Mouse (Mus musculus) embryonic facial prominence, embryonic 10.5 days (tissue): ENCODE results near the gene Fxyd6. TPM values are rescaled to one million over a fixed set of nuclear protein-coding genes. Genes with fewer than 3 reads are reported as not detected.

Experiments
- DNase-seq: peaks from one replicate; pipeline ENCODE4 v3.0.0-alpha.2; 2017; ENCODE audit warnings: low spot score
- H3K27ac ChIP-seq: fragments of 300-500 bp; sonication (generic); replicated peaks from 2 replicates; pipeline ENCODE4 v1.5.1; 2016; ENCODE audit warnings: mild to moderate bottlenecking
- H3K27me3 ChIP-seq: fragments of 300-500 bp; sonication (generic); replicated peaks from 2 replicates; pipeline ENCODE4 v1.6.1; 2016; ENCODE audit warnings: low read depth, mild to moderate bottlenecking; ENCODE audit not compliant: poor library complexity, severe bottlenecking
- H3K36me3 ChIP-seq: fragments of 300-500 bp; sonication (generic); replicated peaks from 2 replicates; pipeline ENCODE4 v1.6.1; 2016; ENCODE audit warnings: mild to moderate bottlenecking, moderate library complexity
- H3K4me1 ChIP-seq: fragments of 300-500 bp; sonication (generic); 2 replicates; pipeline ENCODE4 v1.6.1; 2016
- H3K4me3 ChIP-seq: fragments of 300-500 bp; sonication (generic); 2 replicates; pipeline ENCODE4 v1.5.1; 2016; ENCODE audit warnings: mild to moderate bottlenecking, moderate library complexity
- H3K9me3 ChIP-seq: fragments of 300-500 bp; sonication (generic); 2 replicates; pipeline ENCODE4 v1.6.1; 2016; ENCODE audit warnings: mild to moderate bottlenecking
- WGBS: fragments of 180-500 bp; shearing (Covaris S2); methylation state at CpG from one replicate; pipeline ENCODE4 v1.1.7; 2016; 5-methylcytosine and 5-hydroxymethylcytosine counted together
- polyA plus RNA-seq: library from polyadenylated mRNA; unstranded; fragments of >200 nt; fragmentation: Nextera tagmentation; extraction: Ambion mirVana; gene quantifications from 2 replicates; pipeline ENCODE4 v1.2.1, GENCODE M21; 2016

The Fxyd6 gene
- polyA plus RNA-seq, 1 experiment from 2014 or later: 131 TPM

- Histone ChIP-seq H3K9me3 (no peaks in the 10 kb centered on the region), H3K4me3 (no peak overlapping the region), H3K27me3 (no peaks in the 10 kb centered on the region), H3K4me1 (0 out of 2 replicates have a peak, but pooled peaks cover 4% of the 10 kb centered on the region), H3K27ac (no peak overlapping the region), H3K36me3 (no peaks in the 10 kb centered on the region)
- 84% methylated on average over 2 of the region's 2 CpGs for WGBS
- no peak for DNase-seq
These were observed 14.8 kb upstream of the Fxyd6 start for GRCm38 (mm10) chr9:45355192-45355591.

- no peak overlapping the region for H3K27ac ChIP-seq
- no peaks in the 10 kb centered on the region for H3K9me3 ChIP-seq
- H3K36me3 ChIP-seq: no peaks in the 10 kb centered on the region
- H3K4me3 ChIP-seq: no peak overlapping the region
- DNase-seq: no peak
- 79% methylated on average over 7 of the region's 7 CpGs for WGBS
- peaks cover 4% of the 10 kb centered on the region; the same call in 1 of the 2 replicates for H3K4me1 ChIP-seq
- H3K27me3 ChIP-seq: no peaks in the 10 kb centered on the region
These were observed 11.6 kb upstream of the Fxyd6 start for GRCm38 (mm10) chr9:45358356-45358755.

GRCm38 (mm10) chr9:45362051-45362461 is 7.9 kb upstream of the Fxyd6 start:
- Histone ChIP-seq H3K4me3 (no peak overlapping the region), H3K4me1 (peaks cover 4% of the 10 kb centered on the region; the same call in 1 of the 2 replicates), H3K36me3 (no peaks in the 10 kb centered on the region), H3K27ac (no peak overlapping the region), H3K9me3 (no peaks in the 10 kb centered on the region), H3K27me3 (0 out of 2 replicates have a peak, but pooled peaks cover 4% of the 10 kb centered on the region)
- DNase-seq: no peak
- WGBS: 48% methylated on average over 2 of the region's 2 CpGs

- peaks cover 8% of the 10 kb centered on the region for H3K4me1 ChIP-seq
- H3K27me3 ChIP-seq: peaks cover 12% of the 10 kb centered on the region
- H3K27ac ChIP-seq: no peak overlapping the region
- DNase-seq: no peak
- WGBS: 67% methylated on average over 7 of the region's 7 CpGs
- no peaks in the 10 kb centered on the region for H3K36me3 ChIP-seq
- no peaks in the 10 kb centered on the region for H3K9me3 ChIP-seq
- H3K4me3 ChIP-seq: no peak overlapping the region
These were observed 6.3 kb upstream of the Fxyd6 start for GRCm38 (mm10) chr9:45363639-45364214.

GRCm38 (mm10) chr9:45367716-45368115 is 2.3 kb upstream of the Fxyd6 start:
- 75% methylated on average over 8 of the region's 8 CpGs for WGBS

GRCm38 (mm10) chr9:45368341-45368901 is 1.6 kb upstream of the Fxyd6 start:
- Histone ChIP-seq H3K4me3 (no peak overlapping the region), H3K4me1 (peaks cover 51% of the 10 kb centered on the region), H3K27ac (no peak overlapping the region), H3K36me3 (peaks cover 6% of the 10 kb centered on the region; the same call in 1 of the 2 replicates), H3K9me3 (no peaks in the 10 kb centered on the region), H3K27me3 (peaks cover 22% of the 10 kb centered on the region)
- DNase-seq: no peak
- 60% methylated on average over 5 of the region's 5 CpGs for WGBS

More at GRCm38 (mm10) chr9:45367716-45368115, 2.3 kb upstream of the Fxyd6 start:
- peaks cover 44% of the 10 kb centered on the region for H3K4me1 ChIP-seq
- H3K9me3 ChIP-seq: no peaks in the 10 kb centered on the region
- H3K27ac ChIP-seq: no peak overlapping the region
- DNase-seq: no peak
- peaks cover 22% of the 10 kb centered on the region for H3K27me3 ChIP-seq
- 0 out of 2 replicates have a peak, but pooled peaks cover 3% of the 10 kb centered on the region for H3K36me3 ChIP-seq
- no peak overlapping the region for H3K4me3 ChIP-seq

GRCm38 (mm10) chr9:45370616-45371336 is 791 bp downstream of the Fxyd6 start:
- H3K9me3 ChIP-seq: no peaks in the 10 kb centered on the region
- H3K36me3 ChIP-seq: peaks cover 27% of the 10 kb centered on the region
- H3K4me1 ChIP-seq: peaks cover 56% of the 10 kb centered on the region
- peak overlapping the region; percentile 75 for H3K4me3 ChIP-seq
- DNase-seq: no peak
- H3K27ac ChIP-seq: peak overlapping the region; percentile 91
- peaks cover 22% of the 10 kb centered on the region for H3K27me3 ChIP-seq
- WGBS: 4% methylated on average over 25 of the region's 25 CpGs

- no peaks in the 10 kb centered on the region for H3K9me3 ChIP-seq
- 30% methylated on average over 2 of the region's 2 CpGs for WGBS
- H3K4me3 ChIP-seq: peak overlapping the region; percentile 75
- H3K4me1 ChIP-seq: peaks cover 56% of the 10 kb centered on the region
- peaks cover 32% of the 10 kb centered on the region for H3K36me3 ChIP-seq
- peak; percentile 55 for DNase-seq
- peak overlapping the region; percentile 91 for H3K27ac ChIP-seq
- peaks cover 22% of the 10 kb centered on the region for H3K27me3 ChIP-seq
These were observed 1.3 kb downstream of the Fxyd6 start for GRCm38 (mm10) chr9:45371337-45371707.

GRCm38 (mm10) chr9:45373896-45374295 is 3.9 kb downstream of the Fxyd6 start:
- Histone ChIP-seq H3K36me3 (peaks cover 57% of the 10 kb centered on the region), H3K4me3 (no peak overlapping the region), H3K27ac (no peak overlapping the region), H3K9me3 (no peaks in the 10 kb centered on the region), H3K27me3 (peaks cover 8% of the 10 kb centered on the region), H3K4me1 (peaks cover 51% of the 10 kb centered on the region)
- WGBS: 73% methylated on average over 3 of the region's 3 CpGs
- DNase-seq: no peak

GRCm38 (mm10) chr9:45374988-45375502 is 5.1 kb downstream of the Fxyd6 start:
- H3K36me3 ChIP-seq: peaks cover 69% of the 10 kb centered on the region
- WGBS: 91% methylated on average over 6 of the region's 6 CpGs
- DNase-seq: no peak
- no peak overlapping the region for H3K4me3 ChIP-seq
- peaks cover 48% of the 10 kb centered on the region for H3K4me1 ChIP-seq
- no peaks in the 10 kb centered on the region for H3K9me3 ChIP-seq
- H3K27ac ChIP-seq: no peak overlapping the region
- no peaks in the 10 kb centered on the region for H3K27me3 ChIP-seq

GRCm38 (mm10) chr9:45376427-45376826 is 6.4 kb downstream of the Fxyd6 start:
- no peaks in the 10 kb centered on the region for H3K27me3 ChIP-seq
- peaks cover 82% of the 10 kb centered on the region for H3K36me3 ChIP-seq

GRCm38 (mm10) chr9:45376883-45377282 is 6.9 kb downstream of the Fxyd6 start:
- H3K4me3 ChIP-seq: no peak overlapping the region
- DNase-seq: no peak
- peaks cover 42% of the 10 kb centered on the region for H3K4me1 ChIP-seq
- no peaks in the 10 kb centered on the region for H3K9me3 ChIP-seq
- H3K27ac ChIP-seq: no peak overlapping the region
- H3K27me3 ChIP-seq: no peaks in the 10 kb centered on the region
- H3K36me3 ChIP-seq: peaks cover 82% of the 10 kb centered on the region
- WGBS: 88% methylated on average over 2 of the region's 2 CpGs

More at GRCm38 (mm10) chr9:45376427-45376826, 6.4 kb downstream of the Fxyd6 start:
- H3K4me1 ChIP-seq: peaks cover 46% of the 10 kb centered on the region
- no peak overlapping the region for H3K4me3 ChIP-seq
- no peak for DNase-seq
- no peaks in the 10 kb centered on the region for H3K9me3 ChIP-seq
- H3K27ac ChIP-seq: no peak overlapping the region
- 83% methylated on average over 4 of the region's 4 CpGs for WGBS
